Mouse (Mus musculus) bone marrow macrophage, adult 2 months (primary cell): Measurements from ENCODE around the gene Cdkl1.

Source experiments
- CTCF ChIP-seq: IDR thresholded peaks from 2 replicates; pipeline ENCODE4 v1.5.1; 2012; ENCODE audit warnings: low read depth, mild to moderate bottlenecking, low read length, moderate library complexity
- POLR2A ChIP-seq: IDR thresholded peaks from 2 replicates; pipeline ENCODE4 v1.6.1; 2012; ENCODE audit warnings: mild to moderate bottlenecking, low read depth, low read length, borderline replicate concordance

DNA sequence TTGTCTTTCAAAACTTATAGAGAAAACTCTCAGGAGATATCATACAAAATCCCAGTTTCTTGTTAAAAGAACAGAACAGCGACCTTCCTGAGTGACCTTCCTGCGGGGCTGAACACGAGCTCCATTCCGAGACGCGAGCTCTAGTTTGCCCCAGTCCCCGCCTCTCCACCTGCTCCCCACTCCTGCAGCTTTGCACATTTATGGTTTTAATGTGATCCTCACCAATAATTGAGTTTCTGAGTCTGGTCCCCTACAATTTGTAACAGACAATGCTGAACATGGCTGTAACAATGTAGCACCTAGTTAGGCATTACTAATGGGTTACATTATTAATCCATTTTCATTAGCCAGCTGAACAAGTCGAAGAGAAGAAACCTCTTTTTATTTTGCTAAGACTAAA, 9.6 kb downstream of the Cdkl1 start:
- TF ChIP-seq CTCF (no peak), POLR2A (no peak)
